Mouse (Mus musculus): Measurements from ENCODE around the gene Ccdc34.

GRCm38 (mm10) chr2:110180316-110180670, 162.7 kb downstream of the Ccdc34 start:
- TF ChIP-seq POLR2AphosphoS2 (IDR thresholded peaks at IDR 0.05; ENCODE audit: insufficient read length, low read depth): no peak
- no peak for TF ChIP-seq USF1 (IDR thresholded peaks at IDR 0.05; ENCODE audit: low read depth)
- TF ChIP-seq POLR2A (IDR thresholded peaks at IDR 0.05; ENCODE audit: insufficient read length, low read depth): no peak

Data from myocyte (in vitro differentiated cells).